Mouse (Mus musculus): ENCODE data around the gene Kmt2c.

DNA sequence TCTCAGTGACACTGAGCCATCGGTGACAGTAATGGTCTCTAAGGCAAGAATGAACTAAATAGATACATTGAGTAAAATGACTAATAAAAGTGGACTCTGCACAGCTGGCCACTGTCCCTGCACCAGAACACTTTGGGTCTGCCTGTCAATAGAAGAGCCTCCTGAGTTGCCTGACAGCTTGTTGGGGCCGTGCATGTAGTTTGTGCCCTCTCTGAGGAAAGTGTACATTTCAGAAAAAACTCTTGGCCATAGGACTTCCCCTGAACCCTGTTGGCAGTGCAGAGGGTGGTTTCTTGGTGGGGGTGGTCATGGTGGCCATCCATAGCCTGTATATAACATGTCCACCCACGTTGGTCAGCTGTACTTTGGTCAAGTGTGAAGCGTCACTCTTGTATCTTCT, 244.1 kb downstream of the Kmt2c start:
- no peak for TF ChIP-seq CTCF (IDR thresholded peaks at IDR 0.05; ENCODE audit: borderline replicate concordance, insufficient read depth, low read depth, low read length)
- TF ChIP-seq POLR2A (IDR thresholded peaks at IDR 0.05; ENCODE audit: borderline replicate concordance, insufficient read depth, low read length), result no peak

Measured in cerebellum, adult 2 months (tissue).